Mouse (Mus musculus) ES-CJ7 (cell line): ENCODE data around the gene 9430015G10Rik.

Experiments used
- DNase-seq: peaks from one replicate; pipeline ENCODE4 v3.0.0; 2011; ENCODE audit warnings: low read depth, low spot score

9430015G10Rik gene

GRCm38 (mm10) chr4:156109570-156110331, at the start of gene 9430015G10Rik:
Gene 9430015G10Rik (plus strand): TSS chr4:156109982.
- DNase-seq: peak; percentile 99

GRCm38 (mm10) chr4:156063861-156064509, 45.8 kb upstream of the 9430015G10Rik start:
- peak; percentile 71 for DNase-seq

GRCm38 (mm10) chr4:156064510-156064897, 45.3 kb upstream of the 9430015G10Rik start:
- no peak for DNase-seq

DNA sequence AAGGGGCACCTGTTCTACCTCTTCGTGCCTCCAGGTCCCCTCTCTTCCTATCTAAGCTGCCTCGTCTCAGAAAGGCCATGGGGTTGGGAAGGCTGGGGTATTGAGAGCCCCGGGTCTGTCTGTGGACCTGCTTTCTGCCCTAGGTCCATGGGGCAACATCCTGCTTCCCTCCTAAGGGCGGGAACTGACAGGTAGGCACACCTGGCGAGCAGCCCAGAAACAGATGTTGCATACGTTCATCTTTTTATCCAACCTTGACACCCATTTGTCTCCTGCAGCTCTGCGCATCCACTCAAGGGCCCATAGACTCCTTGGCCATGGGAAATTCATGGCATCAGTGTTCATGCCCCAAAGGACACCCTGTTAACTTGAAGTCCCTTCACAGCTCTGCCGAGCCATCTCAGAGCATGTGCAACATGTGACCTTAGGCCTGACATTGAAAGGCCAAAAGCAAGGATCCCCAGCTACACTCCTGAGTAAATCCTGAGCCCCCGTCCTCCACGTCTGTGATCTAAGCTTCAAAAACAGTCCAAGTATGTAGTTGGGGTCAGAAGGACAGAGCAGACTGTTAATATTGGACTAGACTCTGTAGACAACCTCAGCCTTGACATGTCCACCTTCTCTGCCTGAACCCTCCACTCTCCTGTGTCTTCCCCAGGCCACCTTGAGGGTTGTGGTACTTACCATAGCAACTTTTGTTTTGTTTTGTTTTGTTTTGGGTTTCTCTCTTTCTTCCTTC, 44.5 kb upstream of the 9430015G10Rik start:
- no peak for DNase-seq

DNA sequence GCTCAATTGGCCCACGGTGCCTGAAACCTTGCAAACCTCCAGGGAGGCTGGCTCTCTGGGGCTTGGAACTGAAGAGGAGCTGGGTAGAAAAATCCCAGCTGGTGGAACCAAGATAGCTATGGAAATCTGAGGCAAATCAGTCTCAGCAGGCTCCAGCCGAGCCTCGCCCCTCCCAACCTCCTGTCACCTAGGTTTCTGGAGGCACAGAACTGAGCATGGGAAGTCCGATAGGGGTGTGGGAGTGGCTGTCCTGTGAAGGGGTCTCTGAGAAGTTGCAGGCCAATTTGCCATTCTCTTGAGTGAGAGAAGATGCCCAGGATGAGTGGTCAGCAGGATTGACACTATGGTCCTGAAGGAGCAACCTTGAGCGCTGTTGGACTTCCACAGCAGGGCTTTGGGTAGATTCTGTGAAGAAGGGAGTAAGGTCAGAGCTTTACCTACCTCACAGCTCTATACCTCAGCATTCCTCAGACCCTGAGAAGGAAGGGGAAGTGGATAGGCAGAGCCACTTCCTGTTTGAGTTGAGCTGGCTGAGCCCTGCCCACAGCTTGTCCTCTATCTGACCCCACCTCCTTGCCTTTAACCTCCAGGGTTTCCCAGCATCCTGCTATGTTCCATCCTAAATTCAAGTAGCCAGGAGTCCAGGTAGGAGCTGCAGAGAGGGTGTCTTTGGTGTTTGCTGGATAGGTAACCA, 42.4 kb upstream of the 9430015G10Rik start:
- peak; percentile 76 for DNase-seq

DNA sequence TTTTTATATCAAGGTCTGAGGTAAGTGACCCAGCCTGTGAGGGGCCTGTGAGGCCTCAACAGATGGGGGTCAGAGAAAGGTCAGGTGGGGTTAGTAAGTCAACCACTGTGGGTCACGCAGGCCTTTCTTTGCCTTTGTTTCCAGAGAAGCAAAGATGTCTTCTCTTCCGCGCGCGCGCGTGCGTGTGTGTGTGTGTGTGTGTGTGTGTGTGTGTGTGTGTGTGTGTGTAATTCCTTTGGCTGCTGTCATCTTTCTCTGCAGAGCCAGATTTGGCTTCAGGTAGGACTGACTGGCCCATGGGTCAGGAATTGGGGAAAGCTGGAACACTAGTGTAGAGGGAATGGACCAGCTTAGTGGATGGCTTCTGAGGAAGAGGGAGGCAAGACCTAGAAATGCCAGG, 40.1 kb upstream of the 9430015G10Rik start:
- no peak for DNase-seq

DNA sequence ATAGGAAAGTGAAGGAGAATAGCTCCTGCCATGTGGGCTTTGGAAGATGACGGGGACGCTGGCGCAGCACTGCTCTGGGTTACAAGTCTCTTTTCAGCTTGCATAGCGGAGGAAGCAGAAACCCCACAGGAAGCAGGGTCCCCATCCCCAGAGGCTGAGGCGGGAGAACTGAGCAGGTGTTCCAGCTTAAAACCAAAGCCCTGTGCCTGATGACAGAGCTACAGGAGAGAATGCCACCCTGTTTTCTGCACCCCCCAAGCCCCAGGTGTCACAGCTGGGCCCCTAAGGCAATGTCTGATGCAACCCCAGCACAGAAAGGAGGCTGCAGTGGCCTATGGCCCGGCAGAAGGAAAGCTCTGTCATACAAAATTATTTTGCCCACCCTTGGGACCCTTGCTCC, 39.5 kb upstream of the 9430015G10Rik start:
- no peak for DNase-seq

GRCm38 (mm10) chr4:156070716-156071115, 39.1 kb upstream of the 9430015G10Rik start:
- peak; percentile 21 for DNase-seq

DNA sequence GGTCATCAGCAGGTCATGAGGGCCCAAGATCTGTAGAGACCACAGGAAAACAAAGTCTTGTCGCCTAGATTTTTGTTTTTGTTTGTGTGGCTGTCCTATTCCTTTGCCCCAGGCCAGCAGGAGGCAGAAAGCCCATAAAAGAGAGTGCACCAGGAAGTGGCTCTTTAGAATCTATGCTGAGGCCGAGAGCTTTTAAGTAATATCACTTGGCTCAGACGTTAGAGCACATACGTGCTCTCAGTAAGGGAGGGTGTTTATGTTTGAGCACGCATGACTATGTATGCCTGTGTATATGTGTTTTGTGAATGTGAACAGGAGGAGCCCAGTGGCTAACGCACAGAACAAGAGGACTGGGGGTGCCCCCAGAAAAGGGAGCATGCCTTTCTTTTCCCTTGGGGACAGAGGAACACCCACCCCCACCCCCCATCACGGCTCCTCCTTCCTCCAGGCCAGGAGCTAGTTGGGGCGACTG, 32.8 kb upstream of the 9430015G10Rik start:
- DNase-seq: no peak

DNA sequence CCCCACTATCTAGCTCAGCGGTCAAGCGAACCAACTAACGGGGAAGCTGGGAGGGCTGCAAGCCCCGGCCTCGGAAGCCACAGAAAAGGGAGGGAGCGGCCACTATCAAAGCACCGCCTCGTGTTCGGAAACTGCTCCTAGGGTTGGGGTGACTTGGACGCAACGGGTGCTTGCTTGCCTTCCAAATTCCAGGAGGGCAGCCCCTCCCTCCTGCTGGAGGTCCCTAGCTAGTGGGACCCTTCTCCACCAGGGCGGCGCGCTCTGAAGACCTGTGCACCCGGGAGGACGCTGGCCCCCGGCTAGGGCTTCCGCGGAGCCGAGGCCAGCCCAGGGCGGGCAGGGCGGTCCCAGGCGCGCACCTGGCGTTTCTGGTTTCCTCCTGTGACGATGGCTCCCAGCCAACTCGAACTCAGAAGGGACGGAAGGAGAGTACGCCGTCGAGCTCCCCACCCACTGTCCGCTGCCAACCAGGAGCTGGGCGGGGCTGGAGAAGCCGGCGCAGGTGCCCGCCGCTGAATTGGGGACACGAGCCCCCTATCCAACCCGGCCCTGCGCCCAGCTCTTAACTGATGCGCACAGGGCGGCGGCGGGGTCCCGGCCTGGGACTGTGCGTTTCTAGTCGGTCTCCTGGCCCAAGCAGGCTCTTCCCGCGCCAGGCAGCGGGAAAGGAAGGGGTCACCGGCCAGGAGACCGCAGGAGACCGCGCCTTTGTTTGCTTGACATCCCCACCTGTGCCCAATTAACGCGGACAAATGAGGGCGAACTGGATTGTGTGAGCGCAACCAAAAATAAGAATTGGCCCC, 32.1 kb upstream of the 9430015G10Rik start:
- peak; percentile 51 for DNase-seq

DNA sequence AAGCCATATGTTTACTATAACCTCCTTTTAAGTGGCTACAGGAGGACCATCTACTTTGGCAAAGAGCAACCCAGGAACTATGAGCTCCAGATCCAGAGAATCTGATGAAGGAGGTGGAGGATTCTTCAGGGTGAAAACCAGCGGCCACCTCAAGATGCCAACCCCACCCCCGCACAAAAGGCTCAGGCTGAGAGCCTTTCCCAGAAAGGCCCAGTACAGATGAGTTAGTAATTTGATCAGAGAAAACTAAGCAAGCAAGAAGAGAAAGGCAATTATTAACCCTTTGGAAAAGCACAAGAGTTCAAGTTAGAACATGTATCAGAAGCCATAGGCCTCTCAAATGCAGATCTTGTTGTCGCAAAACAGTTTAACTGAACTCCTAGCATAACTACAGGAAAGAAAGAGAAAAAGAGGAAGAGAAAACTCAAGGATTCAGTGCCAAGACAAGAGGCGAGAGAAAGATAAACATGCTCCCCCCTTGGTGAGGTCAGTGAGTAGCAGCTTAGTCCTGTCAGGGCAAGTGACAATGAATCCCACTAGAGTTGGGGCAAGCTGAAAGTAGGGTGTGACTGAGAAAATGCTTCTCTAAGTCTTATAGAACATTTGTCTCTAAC, 27.1 kb upstream of the 9430015G10Rik start:
- DNase-seq: no peak

- no peak for DNase-seq
Measured at GRCm38 (mm10) chr4:156083348-156083747, 26.4 kb upstream of the 9430015G10Rik start.

DNA sequence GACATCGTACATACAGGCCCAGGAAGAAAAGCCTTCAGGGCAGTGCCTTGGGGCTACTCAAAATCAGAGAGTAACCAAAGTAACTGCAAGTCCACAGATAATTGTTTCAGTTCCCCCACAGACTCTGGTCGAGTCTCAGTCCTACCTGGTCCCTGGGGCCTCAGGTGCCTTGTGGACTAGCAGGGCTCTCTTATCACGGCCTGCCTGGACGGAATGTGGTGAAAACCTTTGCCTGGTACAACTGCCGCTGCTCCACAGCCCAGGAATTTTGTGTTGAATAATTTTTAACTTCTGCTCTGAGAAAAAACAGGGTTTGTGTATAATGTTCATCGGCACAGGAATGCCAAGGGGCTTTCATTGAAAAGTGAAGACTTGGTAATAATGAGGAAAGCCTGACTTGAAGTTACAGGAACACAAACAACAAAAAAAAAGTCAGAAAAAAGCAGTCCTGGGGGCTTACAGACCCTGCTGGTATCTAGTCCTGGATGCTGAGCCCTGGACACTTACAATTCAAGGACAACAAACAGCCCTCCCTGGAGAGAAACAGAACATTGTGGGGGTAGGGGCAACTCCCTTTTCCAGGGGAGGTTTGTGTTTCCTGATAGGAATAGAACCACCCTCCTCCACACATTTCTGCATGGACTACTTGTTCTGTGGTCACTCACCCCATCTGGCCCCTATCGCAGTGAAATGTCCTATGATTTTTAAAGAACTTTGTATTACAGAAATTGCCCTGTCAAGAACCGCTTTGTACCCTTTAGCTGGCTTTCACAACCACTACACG, 25.5 kb upstream of the 9430015G10Rik start:
- DNase-seq: no peak

DNA sequence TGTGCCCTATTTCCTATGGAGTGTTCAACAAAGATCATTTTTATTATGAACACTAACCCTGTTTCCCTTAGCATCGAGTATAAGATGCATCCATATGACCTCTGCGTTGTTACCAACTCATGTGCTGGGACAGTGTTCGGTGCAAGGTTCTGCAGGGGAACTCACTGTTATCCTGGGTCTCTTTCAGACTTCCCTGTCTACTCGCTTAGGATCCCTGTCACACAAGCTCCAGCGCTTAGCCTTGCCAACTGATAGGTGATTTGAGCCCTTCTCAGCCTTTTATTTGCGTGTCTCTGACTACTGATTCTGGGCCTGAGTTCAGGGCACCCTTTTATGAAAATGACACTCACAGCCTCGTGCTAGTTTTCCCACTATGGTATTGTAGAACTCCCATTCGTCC, 24.5 kb upstream of the 9430015G10Rik start:
- DNase-seq: no peak

DNA sequence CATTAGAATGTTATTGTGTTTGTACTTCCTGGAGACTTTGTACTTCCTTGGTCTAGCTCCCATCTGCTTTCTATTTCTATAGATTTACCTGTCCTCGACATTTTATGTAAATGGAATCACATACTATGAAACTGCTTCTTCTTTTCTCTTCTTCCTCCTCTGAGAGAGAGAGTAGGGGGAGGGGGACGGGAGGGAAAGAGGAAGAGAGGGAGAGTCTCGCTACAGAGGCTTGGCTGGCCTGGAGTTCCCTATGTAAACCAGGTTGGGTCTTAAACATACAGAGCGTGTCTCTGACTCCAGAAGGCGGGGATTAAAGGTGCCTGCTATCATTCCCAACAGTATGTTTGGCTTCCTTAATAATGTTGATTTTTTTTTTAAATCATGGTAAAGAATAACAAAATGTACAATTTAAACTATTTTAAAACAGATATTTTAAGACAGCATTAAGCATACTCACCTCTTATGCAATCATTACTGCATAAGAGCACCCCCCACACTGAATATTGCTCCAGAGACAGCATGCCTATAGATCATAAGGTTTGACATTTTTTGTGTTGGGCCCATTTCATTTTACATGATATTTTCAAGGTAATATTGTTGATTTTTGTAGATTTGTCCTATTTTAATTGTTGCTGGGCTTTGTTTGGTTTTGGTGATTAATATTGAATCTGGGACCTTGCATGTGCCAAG, 22.2 kb upstream of the 9430015G10Rik start:
- no peak for DNase-seq

GRCm38 (mm10) chr4:156091236-156091635, 18.5 kb upstream of the 9430015G10Rik start:
- DNase-seq: no peak

GRCm38 (mm10) chr4:156092765-156093164, 17.0 kb upstream of the 9430015G10Rik start:
- no peak for DNase-seq

- no peak for DNase-seq
Measured at GRCm38 (mm10) chr4:156093758-156094157, 16.0 kb upstream of the 9430015G10Rik start.

GRCm38 (mm10) chr4:156096191-156096590, 13.6 kb upstream of the 9430015G10Rik start:
- DNase-seq: no peak
